Mouse (Mus musculus) c-Kit-positive CD71-negative TER-119-negative erythroid progenitor cells, embryonic 14.5 days (primary cell): ENCODE results near the gene Gm47791.

Source experiments
- DNase-seq: peaks from one replicate; pipeline ENCODE4 v3.0.0-alpha.2; 2013; ENCODE audit warnings: low read depth

Gene Gm47791

GRCm38 (mm10) chr1:82771022-82771586 is at the start of gene Gm47791:
Gene Gm47791, minus strand, starts transcription at chr1:82771243.
- no peak for DNase-seq

DNA sequence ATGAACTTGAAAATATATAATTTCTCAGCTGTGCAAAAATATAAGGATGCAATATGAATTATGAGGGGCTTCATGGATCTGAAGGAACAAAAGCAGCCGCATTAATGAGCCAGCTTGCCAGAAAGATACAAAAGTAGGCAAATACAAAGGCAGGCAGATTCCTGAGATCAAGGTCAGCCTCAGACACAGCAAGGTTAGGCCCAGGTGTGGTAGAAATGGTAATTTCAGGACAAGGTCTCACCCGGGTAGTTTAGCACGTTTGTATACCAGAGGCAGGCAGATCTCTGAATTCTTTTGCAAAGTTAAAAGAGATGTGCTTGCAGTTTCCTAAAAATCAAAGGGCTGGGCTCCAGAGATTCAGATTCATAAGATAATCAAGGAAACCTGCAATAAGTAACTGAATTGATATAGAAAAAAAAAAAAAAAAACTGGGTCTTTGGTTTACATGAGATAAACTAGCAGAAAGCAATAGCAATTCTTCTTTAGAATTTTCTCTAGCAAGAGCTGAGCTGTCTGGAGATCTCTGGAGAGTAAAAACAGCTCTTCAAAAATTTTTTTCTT is 49.7 kb upstream of the Gm47791 start:
- DNase-seq, result no peak

DNA sequence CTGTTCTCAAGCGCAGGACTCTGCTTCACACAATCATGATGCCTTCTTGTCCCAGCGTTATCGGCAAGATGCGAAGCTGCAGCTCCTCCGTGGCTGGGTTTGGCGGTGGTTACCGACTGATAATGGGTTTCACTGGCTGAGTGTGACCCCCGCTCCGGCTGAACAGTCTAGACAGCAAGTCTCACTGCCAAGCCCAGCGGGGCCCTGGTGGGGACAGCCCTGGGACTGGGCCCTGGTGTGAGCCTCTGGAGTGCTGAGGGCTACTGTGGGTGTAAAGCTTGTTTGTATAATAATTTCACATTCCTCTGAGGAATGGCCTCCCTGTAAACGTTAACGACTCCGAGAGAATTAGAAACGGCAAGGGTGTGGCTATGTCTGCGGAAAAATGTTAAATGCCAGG is 49.1 kb upstream of the Gm47791 start:
- DNase-seq, result no peak

GRCm38 (mm10) chr1:82819366-82819765 is 48.3 kb upstream of the Gm47791 start:
- no peak for DNase-seq

DNA sequence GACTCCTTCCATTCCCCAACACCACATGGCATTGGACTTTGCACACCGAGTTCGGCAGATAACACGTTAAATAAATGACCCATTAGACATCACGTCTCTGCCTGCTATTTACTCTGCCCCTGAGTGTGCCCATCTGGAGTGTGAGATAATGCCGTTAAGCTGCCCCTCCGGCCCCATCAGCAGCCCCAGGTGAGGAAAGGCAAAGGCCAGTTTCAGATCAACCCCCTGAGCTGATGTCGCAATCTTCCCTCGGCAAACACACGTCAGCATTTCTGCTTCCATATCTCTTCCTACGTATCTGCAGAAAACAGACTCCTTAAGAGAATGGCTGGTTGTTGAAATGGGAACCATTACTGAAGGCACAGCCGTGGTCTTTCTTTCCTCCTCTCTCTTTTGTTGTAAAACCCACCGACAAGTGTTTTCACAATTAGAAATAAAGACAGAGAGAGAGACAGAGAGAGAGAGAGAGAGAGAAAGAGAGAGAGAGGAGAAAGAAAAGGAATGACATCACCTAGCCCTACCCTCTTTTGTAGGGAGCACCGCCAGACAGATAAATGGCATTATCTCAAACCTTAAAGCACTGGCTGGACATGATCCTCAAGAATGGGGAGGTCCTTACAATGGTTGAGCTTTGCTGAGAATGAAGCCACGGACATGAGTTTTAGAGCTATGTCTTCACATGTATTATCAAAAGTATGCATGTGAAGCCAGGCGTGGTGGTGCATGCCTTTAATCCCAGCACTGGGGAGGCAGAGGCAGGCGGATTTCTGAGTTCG is 45.1 kb upstream of the Gm47791 start:
- DNase-seq, result no peak

DNA sequence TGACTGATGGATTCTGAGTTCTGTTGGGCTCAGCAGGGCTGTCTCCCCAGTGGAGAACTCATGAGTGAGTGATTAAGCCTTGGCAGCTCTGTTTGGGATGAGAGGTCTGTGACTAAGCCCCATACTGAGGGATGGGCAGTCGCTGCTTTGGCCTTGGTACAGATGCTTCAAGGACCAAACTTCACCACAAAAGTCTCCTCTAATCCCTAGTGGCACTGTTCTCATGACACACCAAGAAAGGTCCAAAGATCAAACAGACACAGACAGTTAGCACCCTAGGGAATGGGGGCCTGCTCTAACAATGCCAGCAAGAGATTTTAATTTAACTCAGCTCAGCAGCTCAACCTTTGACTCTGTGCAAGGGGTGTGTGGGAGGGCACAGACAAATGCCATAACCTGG is 40.7 kb upstream of the Gm47791 start:
- DNase-seq, result no peak

GRCm38 (mm10) chr1:82808564-82808963 is 37.5 kb upstream of the Gm47791 start:
- DNase-seq, result no peak

- no peak for DNase-seq
These were observed 36.2 kb upstream of the Gm47791 start for GRCm38 (mm10) chr1:82807206-82807605.

DNA sequence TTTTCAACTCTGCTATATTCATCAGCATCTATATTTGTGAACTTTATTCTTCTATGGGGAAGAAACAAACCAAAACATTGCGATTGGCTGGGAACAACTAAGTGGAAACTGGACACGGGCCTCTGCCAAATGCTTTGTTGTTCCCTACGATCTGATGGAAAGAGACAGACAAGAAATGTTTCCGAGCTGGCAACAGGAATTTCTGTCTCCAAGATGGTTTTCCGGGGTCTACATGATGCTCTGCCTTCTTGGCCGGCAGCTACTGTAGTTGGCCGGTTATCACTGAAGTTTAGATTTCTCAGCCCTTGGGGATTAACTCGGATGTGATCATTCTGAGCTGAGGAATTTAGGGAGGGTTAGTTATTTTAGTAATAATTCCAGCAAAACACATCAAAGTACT is 35.3 kb upstream of the Gm47791 start:
- DNase-seq, result no peak

DNA sequence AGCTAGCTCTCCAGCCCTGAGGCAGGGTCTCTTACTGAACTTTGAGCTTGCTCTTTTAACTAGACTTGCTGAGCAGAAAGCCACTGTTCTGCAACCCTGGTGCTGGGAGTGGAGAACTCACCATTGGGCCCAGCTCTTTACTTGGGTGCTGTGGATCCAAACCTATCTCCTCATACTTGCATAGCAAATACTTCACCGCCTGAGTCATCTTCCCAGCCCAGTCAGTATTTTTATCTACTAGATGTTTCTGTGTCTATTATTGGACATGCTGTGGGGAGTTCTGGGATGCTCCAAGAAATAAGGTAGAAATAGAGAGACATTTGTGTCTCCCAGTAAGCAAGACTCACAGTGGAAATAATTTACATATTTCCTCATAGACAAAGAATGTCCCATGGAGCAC is 33.0 kb upstream of the Gm47791 start:
- DNase-seq, result no peak

GRCm38 (mm10) chr1:82803608-82804007 is 32.6 kb upstream of the Gm47791 start:
- no peak for DNase-seq

GRCm38 (mm10) chr1:82801105-82801783 is 30.2 kb upstream of the Gm47791 start:
- no peak for DNase-seq

DNA sequence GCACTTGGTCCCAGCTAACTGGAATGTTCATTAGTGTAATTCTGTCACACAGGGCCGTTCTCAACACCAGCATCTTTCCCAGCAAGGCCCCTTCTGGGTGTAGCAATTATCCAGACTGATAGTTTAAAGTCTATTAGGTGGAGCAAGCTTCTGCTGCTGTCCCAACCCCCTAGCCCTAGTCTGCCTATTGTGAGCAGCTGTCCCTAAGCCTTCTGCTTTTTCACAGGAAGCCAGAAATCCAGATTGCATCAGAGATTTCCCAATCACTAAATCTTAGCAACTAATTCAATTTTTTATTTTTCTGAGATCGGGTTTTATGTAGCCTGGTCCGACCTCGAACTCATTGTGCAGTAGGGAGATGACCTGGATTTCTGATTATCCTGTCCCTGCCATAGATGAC is 27.9 kb upstream of the Gm47791 start:
- DNase-seq, result no peak

GRCm38 (mm10) chr1:82798304-82798703 is 27.3 kb upstream of the Gm47791 start:
- no peak for DNase-seq

DNA sequence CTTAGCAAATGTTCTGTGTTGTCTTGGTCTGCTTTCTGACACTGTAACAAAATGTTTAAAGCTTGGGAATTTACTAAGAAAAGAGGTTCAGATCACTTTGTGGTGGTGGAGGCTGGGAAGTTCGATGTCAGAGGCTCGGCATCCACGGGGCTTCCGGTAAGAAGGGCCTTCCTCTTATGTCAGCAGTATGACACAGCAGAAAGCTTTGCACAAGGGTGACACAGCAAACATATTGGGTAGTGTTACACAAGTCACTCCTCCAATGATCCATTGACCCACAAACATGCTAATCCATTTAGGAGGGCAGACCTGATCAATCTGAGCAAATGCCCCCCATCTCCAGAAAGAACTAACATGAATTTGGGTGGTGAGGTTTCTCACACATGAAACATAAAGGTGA is 26.0 kb upstream of the Gm47791 start:
- DNase-seq, result no peak

DNA sequence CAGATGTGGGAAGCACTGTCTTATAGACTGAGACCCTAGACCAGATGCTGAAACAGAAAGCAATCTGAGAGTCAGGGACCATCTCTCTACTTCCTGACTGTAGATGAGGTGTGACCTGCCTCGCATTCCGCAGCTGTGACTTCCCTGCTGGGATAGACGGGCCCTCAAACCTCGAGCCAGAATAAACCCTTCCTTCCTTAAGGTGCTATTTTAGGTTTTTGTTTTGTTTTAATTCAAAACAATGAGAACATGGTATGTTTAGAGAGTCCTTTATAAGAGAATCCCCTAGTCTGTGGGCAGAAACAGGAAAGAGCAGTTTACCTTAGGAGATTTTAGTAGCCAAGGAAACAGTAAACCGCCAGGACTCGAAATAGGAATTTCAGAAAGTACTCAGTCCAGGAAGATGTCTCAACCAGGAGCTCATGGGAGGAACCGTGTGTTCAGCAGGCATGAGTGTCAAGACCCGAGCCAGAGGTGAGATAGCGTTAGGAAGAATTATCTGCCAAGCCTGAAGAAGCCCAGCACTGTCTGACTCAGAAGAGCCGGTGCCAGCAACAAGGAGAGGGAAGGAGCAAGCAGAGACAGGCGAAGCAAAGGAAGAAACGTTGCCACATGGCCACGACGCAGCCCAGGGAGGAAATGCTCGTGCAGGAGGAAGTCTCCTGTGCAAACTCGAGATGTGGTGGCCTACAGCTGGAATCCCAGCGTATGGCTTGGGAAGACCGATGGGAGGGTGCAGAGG is 24.8 kb upstream of the Gm47791 start:
- DNase-seq, result no peak

- no peak for DNase-seq
These were observed 24.2 kb upstream of the Gm47791 start for GRCm38 (mm10) chr1:82795211-82795610.

DNA sequence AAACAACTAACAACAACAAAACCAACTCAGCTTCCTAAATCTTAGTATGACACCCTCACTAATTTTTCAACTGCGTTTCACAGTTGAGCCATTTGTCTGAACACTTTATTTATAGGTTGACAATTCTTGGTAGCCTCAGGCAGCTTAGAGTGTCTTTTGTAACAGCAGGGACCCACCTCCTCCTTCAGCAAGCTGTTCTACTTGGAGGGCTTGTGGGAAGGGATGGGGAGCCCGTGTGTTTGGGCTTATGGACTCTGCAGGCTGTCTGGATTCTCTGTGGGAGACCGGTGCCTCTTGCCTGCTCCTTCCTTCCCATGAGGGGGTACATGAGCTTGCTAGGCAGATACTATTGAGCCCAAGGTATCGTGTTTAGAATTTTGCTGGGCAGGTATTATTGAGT is 22.9 kb upstream of the Gm47791 start:
- no peak for DNase-seq

DNA sequence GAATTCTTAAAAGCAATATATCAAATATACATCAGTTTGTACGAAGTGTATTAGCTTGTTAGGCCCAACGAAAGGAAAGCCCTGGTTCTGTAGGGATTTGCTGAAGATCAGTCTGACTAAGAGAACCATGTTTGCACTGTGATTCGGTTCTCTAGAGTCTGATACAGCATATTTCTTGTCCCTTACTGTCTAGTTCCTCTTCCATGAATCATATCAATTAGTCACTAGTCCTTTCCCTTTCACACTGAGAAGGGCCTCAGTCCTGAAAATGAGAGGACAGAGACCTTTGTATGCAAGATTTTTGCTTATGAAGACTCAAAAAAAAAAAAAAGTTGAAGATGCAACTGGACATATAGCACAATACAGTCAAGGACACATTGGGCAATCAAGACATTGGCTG is 22.1 kb upstream of the Gm47791 start:
- DNase-seq, result no peak

DNA sequence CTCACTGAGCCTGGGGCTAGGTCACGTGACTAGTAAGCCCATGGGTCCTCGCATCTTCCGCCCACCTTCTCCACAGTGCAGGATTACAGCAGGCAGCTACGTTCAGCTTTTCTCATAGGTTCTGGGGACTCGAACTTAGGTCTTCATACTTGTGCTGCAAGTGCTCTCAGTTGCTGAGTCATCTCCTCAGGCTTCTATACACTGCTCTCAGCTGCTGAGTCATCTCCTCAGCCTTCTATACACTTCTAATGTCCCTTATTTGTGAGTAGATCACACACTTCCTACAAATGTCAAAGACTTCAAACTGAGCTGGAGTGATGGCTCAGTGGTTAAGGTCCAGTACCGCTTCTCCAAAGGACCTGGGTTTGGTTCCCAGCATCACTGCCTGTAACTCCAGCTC is 21.2 kb upstream of the Gm47791 start:
- DNase-seq, result no peak

DNA sequence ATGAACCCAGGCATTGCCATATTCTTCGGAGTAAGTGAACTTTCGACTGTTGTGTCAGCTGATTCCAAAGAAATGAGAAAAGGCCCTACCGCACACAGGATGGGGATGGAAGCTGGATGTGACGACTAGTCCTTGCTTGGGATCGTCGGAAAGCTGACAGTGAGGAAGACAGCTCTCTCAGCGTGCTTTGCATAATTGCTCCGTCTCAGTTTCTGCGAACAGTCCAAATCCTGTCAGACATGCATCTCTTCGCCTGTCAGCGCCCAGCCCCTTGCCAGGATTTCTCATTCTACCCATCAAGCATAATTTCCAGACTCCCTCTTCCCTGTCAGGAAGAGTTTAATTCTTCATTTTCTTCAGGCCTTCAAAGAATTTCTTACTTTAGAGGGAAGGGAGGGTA is 20.1 kb upstream of the Gm47791 start:
- no peak for DNase-seq

GRCm38 (mm10) chr1:82788070-82788469 is 17.0 kb upstream of the Gm47791 start:
- DNase-seq, result no peak
